Mouse (Mus musculus) urinary bladder, postnatal 14 days (tissue): Measurements from ENCODE around the gene Hist1h2ba.

Experiments
- DNase-seq: peaks from one replicate; pipeline ENCODE4 v3.0.0; 2021; ENCODE audit warnings: low spot score

Gene Hist1h2ba

GRCm38 (mm10) chr13:23906906-23907305 lies 27.1 kb downstream of the Hist1h2ba start:
- DNase-seq = no peak

DNA sequence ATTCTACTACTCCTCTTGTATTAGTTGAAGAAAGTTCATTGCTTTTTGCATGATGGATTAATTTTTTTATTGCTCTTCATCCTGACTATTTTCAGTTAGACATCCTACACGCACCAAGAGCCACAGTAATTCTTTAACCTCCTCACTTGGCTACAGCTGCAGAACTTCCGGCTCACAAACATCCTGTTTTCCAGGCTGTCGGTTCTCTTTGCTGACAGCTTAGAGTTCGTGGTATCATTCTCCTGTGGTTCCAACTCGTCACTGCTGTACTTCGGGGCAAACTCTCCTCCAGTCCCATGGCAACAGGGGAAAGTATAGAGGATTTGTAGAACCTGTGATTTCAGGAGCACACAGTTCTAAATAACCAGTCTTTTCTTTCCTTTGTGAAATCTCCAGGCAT lies 35.7 kb downstream of the Hist1h2ba start:
- DNase-seq = no peak

DNA sequence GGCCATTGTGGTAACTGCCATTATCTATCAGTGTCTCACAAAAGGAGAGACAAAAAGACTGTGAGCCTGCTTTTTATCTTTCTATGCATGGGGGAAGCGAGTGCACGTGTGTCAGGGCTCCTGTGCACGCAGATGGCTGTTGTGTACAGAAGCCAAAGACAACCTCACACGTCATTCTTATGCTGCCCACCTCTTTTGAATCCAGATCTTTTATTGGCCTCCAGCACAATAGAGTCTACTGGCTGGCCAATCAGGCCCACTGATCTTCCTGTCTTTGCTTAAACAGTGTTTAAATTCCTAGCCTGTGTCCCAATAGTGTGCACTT lies 40.7 kb downstream of the Hist1h2ba start:
- no peak for DNase-seq

- no peak for DNase-seq
Measured at GRCm38 (mm10) chr13:23892592-23893268, 41.2 kb downstream of the Hist1h2ba start.

DNA sequence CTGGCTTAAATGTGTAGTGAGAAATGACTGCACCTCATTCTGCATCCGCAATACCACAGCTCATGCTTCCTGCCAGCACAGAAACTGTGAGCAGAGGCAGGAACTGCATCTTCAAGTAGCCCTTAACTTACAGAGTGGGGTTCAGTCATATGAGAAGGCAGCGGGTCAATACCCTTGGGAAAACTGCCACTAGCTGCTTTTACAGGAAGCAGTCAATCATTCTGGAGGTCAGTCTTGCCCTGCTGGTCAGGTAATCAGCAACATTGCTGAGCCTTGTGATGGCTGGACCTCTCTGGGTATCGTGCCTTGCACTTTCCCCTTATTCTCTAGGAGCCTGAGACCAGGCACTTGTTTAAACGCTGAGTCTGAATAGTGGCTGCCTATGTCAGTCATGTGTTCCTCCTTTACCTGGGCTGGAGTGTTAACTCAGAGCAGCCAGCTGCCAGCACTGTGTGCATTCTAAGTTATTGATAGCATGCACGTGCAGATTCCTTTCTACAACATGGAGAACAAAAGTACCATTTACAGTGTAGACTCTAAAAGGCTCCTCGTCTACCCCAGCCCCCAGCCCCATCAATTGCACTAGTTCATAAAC lies 44.8 kb downstream of the Hist1h2ba start:
- DNase-seq = no peak

- DNase-seq = no peak
Measured at GRCm38 (mm10) chr13:23887026-23887725, 46.8 kb downstream of the Hist1h2ba start.

DNA sequence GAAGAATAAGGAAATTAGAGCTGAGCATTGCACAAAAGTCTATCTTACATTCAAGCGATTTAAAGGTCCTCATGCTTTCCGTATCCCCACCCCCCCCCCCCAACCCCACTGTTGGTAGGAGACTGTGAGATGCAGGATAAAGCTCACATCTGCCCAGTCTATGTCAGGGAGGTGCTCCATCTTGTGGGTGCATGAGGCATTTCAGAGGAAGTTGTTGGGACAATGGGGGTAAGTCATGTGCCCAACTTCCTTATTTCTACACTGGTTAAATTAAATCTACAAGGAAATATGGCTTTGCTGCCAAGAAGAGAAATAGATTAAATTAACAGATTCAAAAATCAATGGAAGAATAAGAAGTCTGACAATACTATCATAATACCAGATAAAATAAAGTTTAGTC lies 48.4 kb downstream of the Hist1h2ba start:
- no peak for DNase-seq
